Mouse (Mus musculus) bone marrow macrophage, adult 2 months (primary cell): Measurements from ENCODE around the gene Gm3880. TPM values are rescaled to one million over a fixed set of nuclear protein-coding genes. Genes with fewer than 3 reads are reported as not detected.

Source experiments
- H3K27ac ChIP-seq: 2 replicates; pipeline ENCODE4 v1.5.1; 2012; ENCODE audit warnings: low read depth, low read length; ENCODE audit not compliant: insufficient read depth
- H3K4me1 ChIP-seq: 2 replicates; pipeline ENCODE4 v1.6.1; 2012; ENCODE audit warnings: low read length; ENCODE audit not compliant: control insufficient read depth, insufficient read depth
- H3K4me3 ChIP-seq: 2 replicates; pipeline ENCODE4 v1.5.1; 2012; ENCODE audit warnings: mild to moderate bottlenecking, low read length, moderate library complexity; ENCODE audit not compliant: insufficient read depth
- CTCF ChIP-seq: IDR thresholded peaks from 2 replicates; pipeline ENCODE4 v1.5.1; 2012; ENCODE audit warnings: low read depth, mild to moderate bottlenecking, low read length, moderate library complexity
- POLR2A ChIP-seq: IDR thresholded peaks from 2 replicates; pipeline ENCODE4 v1.6.1; 2012; ENCODE audit warnings: mild to moderate bottlenecking, low read depth, low read length, borderline replicate concordance
- polyA plus RNA-seq: library from polyadenylated mRNA; stranded (reverse); fragments of >200 nt; gene quantifications from 2 replicates; pipeline ENCODE4 v1.2.4, GENCODE M21; 2012; ENCODE audit not compliant: missing spikeins, insufficient read depth, insufficient read length

Gene Gm3880
- polyA plus RNA-seq, 1 experiment: not detected

DNA sequence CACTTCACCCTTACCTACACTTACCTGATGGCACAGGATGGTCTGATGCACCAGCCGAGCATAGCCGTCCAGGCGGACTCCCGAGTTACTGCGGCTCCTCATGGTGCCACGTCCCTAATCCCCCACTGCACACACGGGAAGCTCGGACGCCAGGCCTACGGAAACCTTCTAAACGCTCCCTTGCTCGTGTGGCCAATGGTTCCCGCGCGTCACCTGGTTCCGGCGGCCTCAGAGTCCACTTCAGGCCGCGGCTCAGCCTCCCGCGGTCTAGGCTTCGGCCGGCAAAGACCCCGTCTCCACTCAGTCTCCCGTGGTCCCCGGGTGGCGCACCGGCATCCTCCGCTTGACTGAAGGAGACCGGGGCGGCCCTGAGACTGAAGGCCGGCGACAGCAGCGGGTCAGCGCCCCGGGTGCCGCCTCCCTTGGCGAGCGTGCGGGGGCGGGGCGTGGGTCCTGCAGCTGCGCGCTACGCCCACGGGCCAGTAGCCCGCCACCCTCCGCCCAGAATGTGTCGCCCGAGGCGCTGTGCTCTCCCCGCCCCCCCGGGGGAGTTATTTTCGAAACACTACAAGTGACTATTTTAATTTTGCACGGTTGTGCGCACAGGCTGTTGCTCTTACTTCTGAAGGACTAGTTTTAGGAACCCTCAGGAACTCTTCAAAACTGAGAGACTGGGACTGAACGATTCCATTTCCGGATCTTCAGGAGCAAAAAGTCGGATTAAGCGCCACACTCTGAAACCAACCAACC, 42.8 kb downstream of the Gm3880 start, which contains the start of gene Phka1:
Gene Phka1, minus strand, starts transcription at position 424 of the 750 bp plus-strand sequence.
- TF ChIP-seq CTCF: no peak
- TF ChIP-seq POLR2A: no peak
- Histone ChIP-seq H3K4me1 (peaks cover 5% of the 10 kb centered on the region), H3K27ac (peak within 1 kb of the TSS; percentile 85), H3K4me3 (peak within 1 kb of the TSS; percentile 89)

Other genes starting within 250 kb of the Gm3880 start
- 9.8 and 11.3 TPM in 2 replicates for gene Hdac8, start 181.6 kb downstream of the Gm3880 start, polyA plus RNA-seq
- 4.0 and 4.9 TPM in 2 replicates for gene Phka1, start 42.7 kb downstream of the Gm3880 start, polyA plus RNA-seq
- gene Gm9112, start 20.7 kb upstream of the Gm3880 start, polyA plus RNA-seq: not detected in 2 replicates
- not detected in 2 replicates for gene Dmrtc1b, start 20.9 kb upstream of the Gm3880 start, polyA plus RNA-seq
- gene Dmrtc1c1, start 116.0 kb upstream of the Gm3880 start, polyA plus RNA-seq: not detected in 2 replicates
- gene Dmrtc1c2, start 167.6 kb upstream of the Gm3880 start, polyA plus RNA-seq: not detected in 2 replicates
- not detected in 2 replicates for gene 1700031F05Rik, start 181.0 kb upstream of the Gm3880 start, polyA plus RNA-seq
- not detected in 2 replicates for gene Dmrtc1a, start 221.7 kb upstream of the Gm3880 start, polyA plus RNA-seq
- not detected in 2 replicates for gene 1700011M02Rik, start 221.9 kb upstream of the Gm3880 start, polyA plus RNA-seq
- not detected in 2 replicates for gene 1700018G05Rik, start 241.4 kb upstream of the Gm3880 start, polyA plus RNA-seq